Mouse (Mus musculus): ENCODE results near the gene Mrpl54. TPM values are rescaled to one million over a fixed set of nuclear protein-coding genes. Genes with fewer than 3 reads are reported as not detected.

Gene Mrpl54
- polyA plus RNA-seq, 1 experiment, result 61.1 TPM

- Histone ChIP-seq H3K4me3 (ENCODE audit: insufficient read depth, low read length) (no peak overlapping the region), H3K4me1 (ENCODE audit: control insufficient read depth, insufficient read depth, low read length) (peaks cover 27% of the 10 kb centered on the region), H3K27ac (ENCODE audit: insufficient read depth, low read length) (peak overlapping the region; percentile 73)
- TF ChIP-seq POLR2A (IDR thresholded peaks at IDR 0.05; ENCODE audit: extremely low read depth, insufficient read depth, low read length), result no peak
- no peak for TF ChIP-seq CTCF (IDR thresholded peaks at IDR 0.05; ENCODE audit: extremely low read depth, insufficient read depth, low read length)
These were observed 30.5 kb upstream of the Mrpl54 start for GRCm38 (mm10) chr10:81297246-81297645.

- TF ChIP-seq CTCF (IDR thresholded peaks at IDR 0.05; ENCODE audit: extremely low read depth, insufficient read depth, low read length) (no peak), POLR2A (IDR thresholded peaks at IDR 0.05; ENCODE audit: extremely low read depth, insufficient read depth, low read length) (peak; percentile 36; the same call in 1 of the 2 replicates)
- H3K4me3 ChIP-seq (ENCODE audit: insufficient read depth, low read length), result peak overlapping the region; percentile 90
- H3K4me1 ChIP-seq (ENCODE audit: control insufficient read depth, insufficient read depth, low read length), result peaks cover 20% of the 10 kb centered on the region
- H3K27ac ChIP-seq (ENCODE audit: insufficient read depth, low read length), result peak overlapping the region; percentile 54
These were observed 28.5 kb upstream of the Mrpl54 start for GRCm38 (mm10) chr10:81295185-81295584.

- no peak for TF ChIP-seq CTCF (IDR thresholded peaks at IDR 0.05; ENCODE audit: extremely low read depth, insufficient read depth, low read length)
- TF ChIP-seq POLR2A (IDR thresholded peaks at IDR 0.05; ENCODE audit: extremely low read depth, insufficient read depth, low read length), result no peak
- Histone ChIP-seq H3K27ac (ENCODE audit: insufficient read depth, low read length) (peak overlapping the region; percentile 54), H3K4me1 (ENCODE audit: control insufficient read depth, insufficient read depth, low read length) (peaks cover 17% of the 10 kb centered on the region), H3K4me3 (ENCODE audit: insufficient read depth, low read length) (peak overlapping the region; percentile 90)
These were observed 27.7 kb upstream of the Mrpl54 start for GRCm38 (mm10) chr10:81294442-81294841.

GRCm38 (mm10) chr10:81293334-81294030 is 26.7 kb upstream of the Mrpl54 start:
- peak; percentile 39; the same call in 1 of the 2 replicates for TF ChIP-seq POLR2A (IDR thresholded peaks at IDR 0.05; ENCODE audit: extremely low read depth, insufficient read depth, low read length)
- no peak for TF ChIP-seq CTCF (IDR thresholded peaks at IDR 0.05; ENCODE audit: extremely low read depth, insufficient read depth, low read length)
- peak overlapping the region; percentile 54 for H3K27ac ChIP-seq (ENCODE audit: insufficient read depth, low read length)
- peaks cover 10% of the 10 kb centered on the region for H3K4me1 ChIP-seq (ENCODE audit: control insufficient read depth, insufficient read depth, low read length)
- H3K4me3 ChIP-seq (ENCODE audit: insufficient read depth, low read length), result peak overlapping the region; percentile 90

- Histone ChIP-seq H3K4me1 (ENCODE audit: control insufficient read depth, insufficient read depth, low read length) (peaks cover 10% of the 10 kb centered on the region), H3K4me3 (ENCODE audit: insufficient read depth, low read length) (peak within 1 kb of the TSS; percentile 90), H3K27ac (ENCODE audit: insufficient read depth, low read length) (peak within 1 kb of the TSS; percentile 54)
- peak; percentile 87 for TF ChIP-seq CTCF (IDR thresholded peaks at IDR 0.05; ENCODE audit: extremely low read depth, insufficient read depth, low read length)
- 0 out of 2 replicates have a peak, but pooled peaks have one; percentile 35 for TF ChIP-seq POLR2A (IDR thresholded peaks at IDR 0.05; ENCODE audit: extremely low read depth, insufficient read depth, low read length)
These were observed 26.0 kb upstream of the Mrpl54 start, which contains the start of gene Pip5k1c for GRCm38 (mm10) chr10:81292554-81293333. TSS of gene Pip5k1c (plus strand) at chr10:81292963.

GRCm38 (mm10) chr10:81291511-81292104 is 24.9 kb upstream of the Mrpl54 start, which contains the start of gene Tjp3:
TSS of gene Tjp3 (minus strand) at chr10:81291581.
- TF ChIP-seq CTCF (IDR thresholded peaks at IDR 0.05; ENCODE audit: extremely low read depth, insufficient read depth, low read length), result no peak
- no peak for TF ChIP-seq POLR2A (IDR thresholded peaks at IDR 0.05; ENCODE audit: extremely low read depth, insufficient read depth, low read length)
- Histone ChIP-seq H3K4me1 (ENCODE audit: control insufficient read depth, insufficient read depth, low read length) (peaks cover 7% of the 10 kb centered on the region), H3K4me3 (ENCODE audit: insufficient read depth, low read length) (no peak within 1 kb of the TSS), H3K27ac (ENCODE audit: insufficient read depth, low read length) (no peak within 1 kb of the TSS)

- H3K4me1 ChIP-seq (ENCODE audit: control insufficient read depth, insufficient read depth, low read length), result peaks cover 6% of the 10 kb centered on the region
- no peak overlapping the region for H3K27ac ChIP-seq (ENCODE audit: insufficient read depth, low read length)
- no peak overlapping the region for H3K4me3 ChIP-seq (ENCODE audit: insufficient read depth, low read length)
- no peak for TF ChIP-seq CTCF (IDR thresholded peaks at IDR 0.05; ENCODE audit: extremely low read depth, insufficient read depth, low read length)
- TF ChIP-seq POLR2A (IDR thresholded peaks at IDR 0.05; ENCODE audit: extremely low read depth, insufficient read depth, low read length), result no peak
These were observed 24.1 kb upstream of the Mrpl54 start for GRCm38 (mm10) chr10:81290698-81291460.

- H3K27ac ChIP-seq (ENCODE audit: insufficient read depth, low read length), result no peak overlapping the region
- no peaks in the 10 kb centered on the region; the same call in 1 of the 2 replicates for H3K4me1 ChIP-seq (ENCODE audit: control insufficient read depth, insufficient read depth, low read length)
- no peak overlapping the region for H3K4me3 ChIP-seq (ENCODE audit: insufficient read depth, low read length)
- TF ChIP-seq POLR2A (IDR thresholded peaks at IDR 0.05; ENCODE audit: extremely low read depth, insufficient read depth, low read length) (no peak), CTCF (IDR thresholded peaks at IDR 0.05; ENCODE audit: extremely low read depth, insufficient read depth, low read length) (no peak)
These were observed 23.1 kb upstream of the Mrpl54 start for GRCm38 (mm10) chr10:81289811-81290210.

GRCm38 (mm10) chr10:81289278-81289677 is 22.5 kb upstream of the Mrpl54 start:
- Histone ChIP-seq H3K4me3 (ENCODE audit: insufficient read depth, low read length) (no peak overlapping the region), H3K27ac (ENCODE audit: insufficient read depth, low read length) (no peak overlapping the region), H3K4me1 (ENCODE audit: control insufficient read depth, insufficient read depth, low read length) (no peaks in the 10 kb centered on the region; the same call in 1 of the 2 replicates)
- peak; percentile 82 for TF ChIP-seq CTCF (IDR thresholded peaks at IDR 0.05; ENCODE audit: extremely low read depth, insufficient read depth, low read length)
- TF ChIP-seq POLR2A (IDR thresholded peaks at IDR 0.05; ENCODE audit: extremely low read depth, insufficient read depth, low read length), result no peak

All from cortical plate, adult 2 months (tissue).